Mouse (Mus musculus): ENCODE results near the gene Adamts16. TPM values are rescaled to one million over a fixed set of nuclear protein-coding genes. Genes with fewer than 3 reads are reported as not detected.

Adamts16 gene
- polyA plus RNA-seq, 1 experiment from 2014 or later: 0.09 TPM

DNA sequence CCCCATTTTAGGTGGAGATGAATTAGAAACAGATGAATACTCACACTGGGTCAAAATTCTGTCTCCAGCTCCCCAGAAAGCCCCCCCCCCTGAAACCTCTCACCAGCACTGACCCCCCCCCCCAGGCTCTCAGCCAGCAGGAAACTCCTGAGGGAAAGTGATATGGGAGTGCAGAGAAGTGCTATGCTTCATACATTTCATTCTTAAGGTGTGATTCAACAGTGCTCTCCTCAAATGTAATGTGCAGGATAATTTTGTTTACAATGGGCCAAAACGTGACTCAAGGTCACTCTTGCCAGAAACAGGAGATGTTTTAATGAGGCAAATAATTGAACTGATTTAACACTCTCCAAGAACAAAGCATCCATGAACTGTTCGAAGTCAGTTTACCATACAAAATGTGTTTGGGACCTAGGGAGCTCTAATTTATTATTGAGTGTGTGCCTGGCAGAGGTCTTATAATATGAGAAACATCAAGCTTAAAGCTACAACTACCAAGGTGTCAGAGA lies 152.1 kb downstream of the Adamts16 start:
- Histone ChIP-seq H3K9ac (no peak overlapping the region), H3K4me1 (0 out of 2 replicates have a peak, but pooled peaks cover 5% of the 10 kb centered on the region), H3K4me2 (no peak overlapping the region), H3K9me3 (no peaks in the 10 kb centered on the region), H3K4me3 (no peak overlapping the region), H3K36me3 (no peaks in the 10 kb centered on the region), H3K27ac (no peak overlapping the region), H3K27me3 (no peaks in the 10 kb centered on the region)
- ATAC-seq (ENCODE audit: borderline replicate concordance, extremely low read depth, low FRiP score, low TSS enrichment): no peak
- 33% methylated on average over 2 of the region's 2 CpGs for WGBS

DNA sequence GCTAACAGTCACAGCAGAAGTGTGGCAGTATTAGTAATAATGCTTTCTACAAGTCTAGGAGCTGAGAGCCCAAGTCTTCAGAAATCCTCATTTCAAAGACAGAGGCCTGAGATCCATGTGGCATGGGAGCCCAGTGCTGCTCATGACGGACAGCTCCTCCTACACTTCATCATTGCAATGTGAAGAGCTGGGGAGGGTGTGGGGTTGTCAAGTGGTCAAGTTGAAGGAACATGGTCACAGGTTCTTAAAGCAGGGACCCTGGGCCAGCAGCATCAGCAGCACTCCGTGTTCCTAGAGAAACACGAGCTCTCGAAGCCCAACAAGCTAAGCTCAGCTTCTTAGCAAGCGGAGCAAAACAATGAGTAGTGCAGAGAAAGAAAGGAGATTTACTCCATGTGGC lies 155.8 kb downstream of the Adamts16 start:
- Histone ChIP-seq H3K4me2 (no peak overlapping the region), H3K4me3 (no peak overlapping the region), H3K27ac (no peak overlapping the region), H3K9me3 (no peaks in the 10 kb centered on the region), H3K4me1 (0 out of 2 replicates have a peak, but pooled peaks cover 3% of the 10 kb centered on the region), H3K9ac (no peak overlapping the region), H3K27me3 (no peaks in the 10 kb centered on the region), H3K36me3 (no peaks in the 10 kb centered on the region)
- ATAC-seq (ENCODE audit: borderline replicate concordance, extremely low read depth, low FRiP score, low TSS enrichment): no peak
- 57% methylated on average over 5 of the region's 5 CpGs for WGBS

DNA sequence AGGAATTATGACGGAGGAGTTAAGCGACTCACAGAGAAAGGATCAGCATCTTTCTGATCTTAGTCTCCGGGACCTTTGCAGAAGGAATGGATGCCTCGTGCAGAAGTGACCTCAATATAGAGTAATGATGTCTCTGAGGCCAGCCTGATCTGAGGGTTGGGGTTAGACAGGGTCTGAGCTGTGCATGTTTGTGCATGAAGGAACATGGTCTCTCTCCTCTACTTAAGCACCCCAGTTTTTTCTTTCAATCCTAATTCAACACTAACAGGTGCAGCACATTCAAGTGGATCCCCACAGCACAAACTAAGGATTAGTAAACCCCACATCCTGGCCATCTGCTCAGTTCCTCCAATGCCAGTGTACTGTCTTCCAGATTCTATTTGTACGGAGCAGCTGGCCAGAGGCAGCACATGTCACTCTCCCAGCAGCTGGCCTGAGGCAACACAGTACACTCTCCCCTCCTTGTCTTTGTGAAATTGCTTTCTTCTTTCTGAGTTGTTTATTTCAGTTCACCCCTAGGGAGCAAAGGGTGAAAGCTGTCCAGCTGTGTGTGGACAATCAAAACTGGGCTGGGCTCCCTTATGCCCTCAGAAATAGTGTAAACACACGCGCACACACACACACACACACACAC lies 156.5 kb downstream of the Adamts16 start:
- Histone ChIP-seq H3K9ac (no peak overlapping the region), H3K27me3 (no peaks in the 10 kb centered on the region), H3K4me2 (no peak overlapping the region), H3K4me3 (no peak overlapping the region), H3K4me1 (0 out of 2 replicates have a peak, but pooled peaks cover 3% of the 10 kb centered on the region), H3K9me3 (no peaks in the 10 kb centered on the region), H3K36me3 (no peaks in the 10 kb centered on the region), H3K27ac (no peak overlapping the region)
- WGBS: 46% methylated on average over 7 of the region's 7 CpGs
- peak; percentile 72 for ATAC-seq (ENCODE audit: borderline replicate concordance, extremely low read depth, low FRiP score, low TSS enrichment)

DNA sequence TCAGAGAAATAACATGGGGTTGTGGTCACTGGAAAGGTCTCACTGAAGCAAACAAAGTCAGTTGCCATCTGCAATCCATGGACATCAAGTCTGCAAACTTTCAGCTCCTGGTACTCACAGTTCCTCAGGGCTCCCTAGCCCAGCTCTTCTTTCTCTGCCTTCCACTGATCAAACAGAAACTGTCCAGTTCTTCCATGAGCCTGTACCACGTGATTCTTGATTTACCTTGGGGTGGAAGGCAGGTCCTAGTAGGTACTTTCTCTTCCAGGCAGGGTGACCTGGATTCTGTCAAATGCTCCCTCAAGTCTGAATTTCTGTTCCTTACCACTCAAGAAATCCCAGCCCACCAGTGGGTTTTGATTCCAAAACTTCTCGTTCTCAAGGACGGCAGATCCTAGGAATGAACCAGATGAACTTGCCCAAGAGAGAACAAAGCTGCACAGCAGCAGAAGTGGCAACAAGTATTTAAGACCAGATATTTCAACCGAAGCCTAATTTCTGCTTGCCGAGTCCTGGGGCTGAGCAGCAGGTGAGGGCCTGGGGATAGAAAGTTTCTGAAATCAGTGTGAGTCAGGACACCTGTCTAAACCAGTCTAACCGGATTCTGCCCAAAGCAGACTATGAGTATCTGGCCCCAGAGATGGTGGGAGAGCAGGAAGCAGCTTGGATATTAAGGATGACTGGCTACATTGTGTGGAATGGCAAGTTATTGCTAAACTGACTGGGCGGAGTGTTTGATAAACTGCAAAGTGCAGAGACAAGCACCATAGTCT lies 160.0 kb downstream of the Adamts16 start:
- Histone ChIP-seq H3K4me1 (0 out of 2 replicates have a peak, but pooled peaks cover 3% of the 10 kb centered on the region), H3K4me3 (no peak overlapping the region), H3K27me3 (no peaks in the 10 kb centered on the region), H3K9me3 (no peaks in the 10 kb centered on the region), H3K4me2 (no peak overlapping the region), H3K9ac (no peak overlapping the region), H3K27ac (peak overlapping the region; percentile 77), H3K36me3 (no peaks in the 10 kb centered on the region)
- WGBS: 52% methylated on average over 7 of the region's 7 CpGs
- peak; percentile 75; the same call in 1 of the 2 replicates for ATAC-seq (ENCODE audit: borderline replicate concordance, extremely low read depth, low FRiP score, low TSS enrichment)

DNA sequence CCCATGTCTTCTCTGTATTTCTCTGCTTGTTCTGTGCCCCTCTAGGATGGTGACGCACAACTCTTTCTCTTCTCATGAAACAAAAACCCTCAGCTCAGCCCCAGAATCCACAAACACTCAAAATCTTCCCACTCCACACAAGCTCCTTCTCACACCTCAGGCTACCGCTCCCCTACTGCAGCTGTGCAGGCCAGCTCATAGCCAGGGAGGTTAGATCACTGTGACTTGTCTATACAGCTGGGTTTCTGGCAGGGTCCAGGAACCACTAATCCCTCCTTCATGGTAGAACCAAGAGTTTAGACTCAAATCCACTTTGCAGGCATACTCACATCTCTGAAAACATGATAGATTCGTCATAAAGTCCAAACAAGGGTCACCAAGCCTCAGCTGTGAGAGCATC lies 161.3 kb downstream of the Adamts16 start:
- H3K9me3 ChIP-seq: no peaks in the 10 kb centered on the region
- H3K27ac ChIP-seq: no peak overlapping the region
- H3K27me3 ChIP-seq: no peaks in the 10 kb centered on the region
- 82% methylated on average over 3 of the region's 3 CpGs for WGBS
- H3K4me3 ChIP-seq: no peak overlapping the region
- H3K9ac ChIP-seq: no peak overlapping the region
- 0 out of 2 replicates have a peak, but pooled peaks cover 5% of the 10 kb centered on the region for H3K4me1 ChIP-seq
- H3K4me2 ChIP-seq: no peak overlapping the region
- H3K36me3 ChIP-seq: no peaks in the 10 kb centered on the region
- no peak for ATAC-seq (ENCODE audit: borderline replicate concordance, extremely low read depth, low FRiP score, low TSS enrichment)

Other genes starting within 250 kb of the Adamts16 start
- 16.4 and 16.7 TPM in 2 replicates for gene Ice1, start 204.2 kb downstream of the Adamts16 start, polyA plus RNA-seq (2015; fragmentation: Nextera tagmentation; extraction: Ambion mirVana)